Mouse (Mus musculus) kidney, postnatal 25 days (tissue): ENCODE measurements around the gene Cd81.

ENCODE experiments used
- DNase-seq, 2 experiments: peaks; one replicate each; pipeline ENCODE4 v3.0.0; 2021; ENCODE audit warnings: mixed read lengths in 2 of 2

The Cd81 gene

GRCm38 (mm10) chr7:143070506-143071070 is 18.0 kb downstream of the Cd81 start:
- no peak for DNase-seq

- DNase-seq, result no peak
These were observed 20.1 kb downstream of the Cd81 start for GRCm38 (mm10) chr7:143072605-143073004.

- peak in 1 of 2 experiments; percentile 59 for DNase-seq
These were observed 20.5 kb downstream of the Cd81 start for GRCm38 (mm10) chr7:143073086-143073485.

- no peak for DNase-seq
These were observed 22.9 kb downstream of the Cd81 start for GRCm38 (mm10) chr7:143075394-143075793.

GRCm38 (mm10) chr7:143077351-143077750 is 24.8 kb downstream of the Cd81 start:
- DNase-seq, result no peak

DNA sequence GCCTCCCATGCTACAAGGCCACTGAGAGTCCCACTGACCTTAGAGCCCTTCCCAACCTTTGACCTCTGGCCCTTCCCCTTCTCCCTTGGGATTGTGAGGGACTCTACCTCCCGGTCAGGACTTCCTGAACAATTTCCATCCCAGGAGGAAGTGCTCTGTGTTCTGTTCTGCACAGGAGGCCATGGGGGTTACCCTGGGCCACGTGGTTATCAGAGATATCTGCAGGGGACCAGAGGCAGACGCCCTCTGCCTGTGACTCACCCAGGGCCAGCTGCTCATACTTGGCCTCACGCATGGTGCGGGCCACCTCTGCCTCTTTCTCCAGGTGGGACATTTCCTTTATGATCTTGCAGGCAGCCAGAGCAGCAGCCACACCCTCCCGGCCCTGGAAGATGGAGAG is 29.5 kb downstream of the Cd81 start:
- DNase-seq, result no peak

GRCm38 (mm10) chr7:143083708-143084107 is 31.2 kb downstream of the Cd81 start:
- DNase-seq, result no peak

DNA sequence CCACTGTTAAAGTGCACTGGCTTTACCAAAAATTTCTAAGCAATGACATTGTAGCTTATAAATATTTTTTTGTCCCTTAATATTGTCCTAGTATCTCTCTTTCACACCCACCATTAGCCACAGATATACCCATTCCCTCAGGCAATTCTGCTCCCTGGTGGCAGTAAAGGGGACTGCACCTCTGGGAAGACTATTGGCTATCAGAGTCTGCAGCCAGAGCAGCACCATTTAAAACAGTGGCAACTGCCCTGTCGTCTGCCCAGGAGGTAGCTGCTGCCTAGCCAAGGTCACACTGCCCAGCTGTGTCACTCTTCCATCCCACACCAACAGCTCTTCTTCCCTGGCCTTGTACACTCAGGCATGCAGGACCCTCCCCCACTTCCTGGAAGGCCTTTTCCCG is 33.8 kb downstream of the Cd81 start:
- DNase-seq, result peak; percentile 72 to 84

GRCm38 (mm10) chr7:143087070-143087579 is 34.6 kb downstream of the Cd81 start:
- peak; percentile 69 to 79 for DNase-seq

GRCm38 (mm10) chr7:143093847-143094246 is 41.3 kb downstream of the Cd81 start:
- DNase-seq, result no peak

- peak; percentile 56 to 76 for DNase-seq
These were observed 42.3 kb downstream of the Cd81 start, which contains the start of gene Trpm5 for GRCm38 (mm10) chr7:143094592-143095553. Trpm5 (minus strand) TSS chr7:143094642.

DNA sequence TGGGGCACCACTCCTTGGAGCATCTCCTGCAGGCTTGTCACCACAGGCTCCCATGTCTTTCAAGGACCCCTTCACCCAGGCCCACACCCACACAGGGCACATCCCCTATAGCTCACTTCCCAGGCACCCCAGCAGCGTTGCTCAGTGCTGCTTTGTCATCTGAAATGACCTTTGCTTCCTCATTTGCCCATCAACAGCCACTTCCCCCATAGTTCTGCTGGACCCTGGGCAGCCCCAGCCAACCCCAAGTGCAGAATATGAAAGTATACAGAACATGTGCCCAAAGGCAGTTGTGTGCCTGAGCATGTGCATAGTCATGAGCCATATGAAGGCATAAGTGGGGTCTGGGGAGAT is 43.0 kb downstream of the Cd81 start:
- DNase-seq, result no peak

- DNase-seq, result no peak
These were observed 48.2 kb downstream of the Cd81 start for GRCm38 (mm10) chr7:143100759-143101158.

- DNase-seq, result peak; percentile 43 to 77
These were observed 52.8 kb downstream of the Cd81 start for GRCm38 (mm10) chr7:143105258-143105897.

DNA sequence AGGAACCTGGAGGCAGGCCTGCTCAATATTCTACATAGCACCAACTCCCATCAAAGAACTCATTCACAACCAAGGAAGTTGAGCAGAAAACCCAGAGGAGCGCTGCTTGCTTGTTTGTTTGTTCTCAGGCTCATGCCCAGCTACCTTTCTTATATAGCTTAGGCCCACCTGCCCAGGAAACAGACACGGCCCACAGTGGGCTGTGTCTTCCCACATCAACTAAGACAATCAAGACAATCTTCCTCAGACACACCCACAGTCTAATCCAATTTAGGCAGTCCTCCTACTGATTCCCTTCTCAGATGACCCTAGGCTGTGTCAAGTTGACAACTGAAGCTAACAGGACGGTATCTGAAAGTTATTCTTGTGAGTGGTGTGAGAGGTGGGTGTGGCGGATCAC is 53.5 kb downstream of the Cd81 start, which contains the start of gene Kcnq1:
Kcnq1 (plus strand) TSS at position 301 of the 400 bp plus-strand sequence.
- peak in 1 of 2 experiments; percentile 6 for DNase-seq

- peak; percentile 75 to 91 for DNase-seq
These were observed 54.3 kb downstream of the Cd81 start for GRCm38 (mm10) chr7:143106672-143107465.

- DNase-seq, result peak; percentile 74 to 87
These were observed 55.7 kb downstream of the Cd81 start for GRCm38 (mm10) chr7:143108200-143108599.

- DNase-seq, result peak in 1 of 2 experiments; percentile 39
These were observed 56.6 kb downstream of the Cd81 start for GRCm38 (mm10) chr7:143108996-143109660.

- peak in 1 of 2 experiments; percentile 28 for DNase-seq
These were observed 57.2 kb downstream of the Cd81 start for GRCm38 (mm10) chr7:143109696-143110095.

DNA sequence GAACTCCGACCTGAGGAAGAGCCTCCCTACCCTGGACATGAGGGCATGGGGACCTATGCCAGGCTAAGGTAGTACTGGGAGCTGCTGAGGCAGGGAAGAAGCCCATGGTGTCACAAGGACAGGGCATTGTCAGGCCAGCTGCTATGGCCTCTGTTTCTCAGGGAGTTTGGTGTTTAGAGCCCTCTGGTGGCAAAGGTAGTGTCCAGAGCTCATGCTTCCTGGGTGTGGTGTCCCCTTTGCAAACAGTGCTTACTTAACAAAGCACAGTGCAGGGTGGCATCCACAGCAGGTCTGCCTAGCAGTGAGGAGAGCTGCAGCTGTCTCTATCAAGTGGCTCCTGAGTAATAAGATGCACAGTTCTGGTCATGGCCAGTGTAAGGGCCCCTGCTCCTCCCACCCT is 58.3 kb downstream of the Cd81 start:
- no peak for DNase-seq

GRCm38 (mm10) chr7:143111719-143112118 is 59.2 kb downstream of the Cd81 start:
- no peak for DNase-seq

DNA sequence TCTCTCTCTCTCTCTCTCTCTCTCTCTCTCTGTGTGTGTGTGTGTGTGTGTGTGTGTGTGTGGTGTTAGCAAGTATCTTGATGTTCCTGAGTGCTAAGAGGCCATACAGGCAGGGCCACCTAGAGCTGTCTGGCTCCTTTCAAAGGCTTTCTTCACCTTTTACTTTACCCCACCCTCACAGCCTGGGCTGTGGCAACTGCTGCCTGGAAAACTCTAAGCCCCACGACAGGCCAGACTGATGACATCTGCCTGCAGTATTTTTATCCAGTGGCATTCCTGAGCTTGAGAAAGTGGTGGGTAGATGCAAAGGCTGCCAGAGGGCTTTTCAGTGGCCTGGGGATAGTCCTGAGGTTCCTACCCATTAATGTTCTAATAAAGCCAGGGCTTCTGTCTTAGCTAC is 59.9 kb downstream of the Cd81 start:
- DNase-seq, result no peak
